Mouse (Mus musculus): ENCODE results near the gene Abcc1. TPM values are rescaled to one million over a fixed set of nuclear protein-coding genes. Genes with fewer than 3 reads are reported as not detected.

The Abcc1 gene
- total RNA-seq, 2 experiments from 2014 or later: 25.9 to 29.4 TPM

GRCm38 (mm10) chr16:14483221-14483620, 121.9 kb downstream of the Abcc1 start:
- no peak for DNase-seq (ENCODE audit: low spot score in 2 of 2)

GRCm38 (mm10) chr16:14493491-14494114, 132.2 kb downstream of the Abcc1 start:
- DNase-seq (ENCODE audit: low spot score in 2 of 2): no peak

- no peak for DNase-seq (ENCODE audit: low spot score in 2 of 2)
These were observed 140.4 kb downstream of the Abcc1 start for GRCm38 (mm10) chr16:14501649-14502360.

- DNase-seq (ENCODE audit: low spot score in 2 of 2): no peak
These were observed 145.1 kb downstream of the Abcc1 start for GRCm38 (mm10) chr16:14506461-14506860.

Other genes with a start within 250 kb of the Abcc1 start
- 10 to 100 TPM; 39.2 to 40.0 TPM for gene Nde1, start 198.3 kb upstream of the Abcc1 start, total RNA-seq (2021)
- gene Marf1, start 198.2 kb upstream of the Abcc1 start, total RNA-seq (2021): 10 to 100 TPM; 29.4 to 32.0 TPM
- gene Myh11, start 70.2 kb upstream of the Abcc1 start, total RNA-seq (2021): 10 to 100 TPM; 20.9 to 30.4 TPM
- gene Fopnl, start 44.2 kb upstream of the Abcc1 start, total RNA-seq (2021): 10 to 100 TPM; 59.5 to 60.6 TPM
- gene A630010A05Rik, start 200.8 kb downstream of the Abcc1 start, total RNA-seq (2021): not detected

Measured in gastrocnemius, postnatal 4 days (tissue).